Mouse (Mus musculus) megakaryocyte, adult 5-6 weeks (primary cell): ENCODE data around the gene Klhdc3. TPM values are rescaled to one million over a fixed set of nuclear protein-coding genes. Genes with fewer than 3 reads are reported as not detected.

Experiments used
- ATAC-seq: 2 replicates; pipeline ENCODE4 v1.8.0; 2016; ENCODE audit warnings: mild to moderate bottlenecking, inconsistent platforms; ENCODE audit not compliant: poor library complexity, severe bottlenecking
- total RNA-seq, 2 experiments: library from RNA; stranded (forward) in 1 of 2; stranded (reverse) in 1 of 2; fragments of 153-499, 151-499 nt in 1 of 2; fragments of 221-1000, 200-1000 nt in 1 of 2; gene quantifications; 2 replicates each; pipeline versions ENCODE4 v1.2.3 to v1.2.4; 2015 to 2017

Klhdc3 gene
- total RNA-seq, 2 experiments from 2014 or later = 14.7 to 32.0 TPM

DNA sequence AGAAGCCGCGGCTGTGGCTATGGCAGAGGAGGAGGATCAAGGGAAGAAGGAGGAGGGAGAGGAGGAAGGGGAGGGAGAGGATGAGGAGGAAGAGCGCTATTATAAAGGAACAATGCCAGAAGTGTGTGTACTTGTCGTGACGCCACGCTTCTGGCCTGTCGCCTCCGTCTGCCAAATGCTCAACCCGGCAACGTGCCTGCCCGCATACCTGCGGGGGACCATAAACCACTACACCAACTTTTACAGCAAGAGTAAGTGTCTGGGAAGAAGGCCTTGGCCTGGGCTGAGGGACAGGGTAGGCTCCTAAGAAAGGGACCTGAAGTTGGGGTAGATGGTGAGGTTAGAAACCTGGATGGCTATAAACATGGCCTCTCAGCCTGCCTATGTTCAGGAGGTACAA, 18.7 kb downstream of the Klhdc3 start:
- no peak for ATAC-seq

- ATAC-seq = no peak
Observed at GRCm38 (mm10) chr17:46661351-46661750, 19.4 kb downstream of the Klhdc3 start.

GRCm38 (mm10) chr17:46656054-46656453, 24.7 kb downstream of the Klhdc3 start:
- ATAC-seq = no peak

DNA sequence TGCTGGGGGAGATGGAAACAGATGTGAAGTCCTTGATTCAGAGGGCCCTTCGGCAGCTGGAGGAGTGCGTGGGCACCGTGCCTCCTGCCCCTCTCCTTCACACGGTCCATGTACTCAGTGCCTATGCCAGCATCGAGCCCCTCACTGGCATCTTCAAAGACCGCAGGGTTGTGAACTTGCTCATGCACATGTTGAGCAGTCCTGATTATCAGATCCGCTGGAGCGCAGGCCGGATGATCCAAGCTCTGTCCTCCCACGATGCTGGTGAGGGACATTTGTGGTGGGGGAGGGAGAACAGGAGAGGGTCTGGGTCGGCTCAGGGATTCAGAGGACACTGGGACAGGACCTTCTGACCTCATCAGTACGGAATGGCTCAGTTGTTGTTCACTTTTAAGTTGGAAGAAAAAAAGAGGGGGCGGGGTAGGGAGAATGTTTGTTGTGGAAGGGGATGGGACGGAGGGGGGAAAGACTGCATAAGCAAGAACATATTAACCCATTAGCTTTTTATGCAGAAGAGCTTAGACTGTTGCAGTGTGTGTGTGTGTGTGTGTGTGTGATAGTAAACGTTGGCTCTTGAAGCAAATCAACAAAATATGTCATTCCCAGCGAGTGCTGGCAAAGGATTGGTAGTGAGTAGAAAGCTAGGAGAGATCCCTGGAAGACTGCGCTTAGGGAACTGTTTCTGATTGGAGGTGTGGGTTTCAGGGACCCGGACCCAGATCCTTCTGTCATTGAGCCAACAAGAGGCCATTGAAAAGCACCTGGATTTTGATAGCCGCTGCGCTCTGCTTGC, 28.8 kb downstream of the Klhdc3 start:
- ATAC-seq = no peak

DNA sequence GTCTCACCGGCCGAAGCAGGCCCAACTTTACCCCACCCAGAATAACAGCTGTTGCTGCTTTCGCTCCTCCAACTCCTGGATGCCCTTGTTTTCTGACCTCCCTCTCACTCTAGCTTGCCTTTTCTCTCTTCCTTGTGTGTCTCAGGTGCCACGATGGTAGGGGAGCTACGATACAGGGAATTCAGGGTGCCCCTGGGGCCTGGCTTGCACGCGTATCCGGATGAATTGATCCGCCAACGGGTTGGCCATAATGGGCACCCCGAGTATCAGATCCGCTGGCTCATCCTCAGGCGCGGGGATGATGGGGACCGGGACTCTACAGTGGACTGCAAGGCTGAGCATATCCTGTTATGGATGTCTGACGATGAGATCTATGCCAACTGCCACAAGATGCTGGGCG, 29.4 kb downstream of the Klhdc3 start:
- no peak for ATAC-seq

- ATAC-seq = peak; percentile 67
Observed at GRCm38 (mm10) chr17:46650232-46651031, 30.3 kb downstream of the Klhdc3 start, which contains the start of gene Cul7. TSS of gene Cul7 (plus strand) at chr17:46650337.

GRCm38 (mm10) chr17:46649811-46650210, 30.9 kb downstream of the Klhdc3 start:
- no peak for ATAC-seq

DNA sequence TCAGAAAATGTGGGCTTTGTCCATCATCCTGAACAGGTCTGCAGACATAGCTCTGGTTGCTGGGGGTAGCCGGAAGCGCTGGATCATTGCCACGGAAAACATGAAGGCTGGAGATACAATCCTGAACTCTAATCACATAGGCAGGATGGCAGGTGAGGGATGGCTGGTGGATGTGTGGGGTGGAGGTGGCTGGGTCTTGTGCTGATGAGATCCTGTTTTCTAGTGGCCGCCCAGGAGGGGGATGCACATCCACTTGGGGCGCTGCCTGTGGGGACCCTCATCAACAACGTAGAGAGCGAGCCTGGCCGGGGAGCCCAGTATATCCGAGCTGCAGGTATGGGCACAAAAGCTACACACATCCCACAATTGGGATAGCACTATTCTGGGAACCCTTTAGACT, 32.3 kb downstream of the Klhdc3 start:
- ATAC-seq = no peak

- no peak for ATAC-seq
Observed at GRCm38 (mm10) chr17:46647279-46647678, 33.4 kb downstream of the Klhdc3 start.

DNA sequence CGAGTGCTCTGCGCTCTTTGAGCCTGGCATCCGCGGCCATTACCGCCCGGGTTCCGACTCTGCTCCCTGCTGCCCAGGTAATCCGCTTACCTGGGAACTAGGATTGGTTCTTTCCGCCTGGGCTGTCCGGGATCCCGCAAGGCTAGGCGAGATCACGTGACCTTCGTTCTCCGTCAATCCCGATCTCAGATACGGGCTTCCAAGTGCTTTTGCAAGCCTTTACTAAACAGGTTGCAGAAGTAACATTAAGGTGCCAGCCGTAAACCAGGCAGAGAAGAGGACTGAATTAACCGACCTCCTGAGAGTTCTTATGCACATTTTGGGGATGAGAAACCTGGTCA, 34.4 kb downstream of the Klhdc3 start:
- ATAC-seq = no peak

- ATAC-seq = peak; percentile 89
Observed at GRCm38 (mm10) chr17:46645561-46646321, 35.0 kb downstream of the Klhdc3 start, which contains the start of the genes Klc4 and Mrpl2. TSS of gene Klc4 (minus strand) at chr17:46646022. TSS of gene Mrpl2 (plus strand) at chr17:46646229.

GRCm38 (mm10) chr17:46644916-46645475, 35.7 kb downstream of the Klhdc3 start:
- ATAC-seq = peak; percentile 28; the same call in 1 of the 2 replicates

DNA sequence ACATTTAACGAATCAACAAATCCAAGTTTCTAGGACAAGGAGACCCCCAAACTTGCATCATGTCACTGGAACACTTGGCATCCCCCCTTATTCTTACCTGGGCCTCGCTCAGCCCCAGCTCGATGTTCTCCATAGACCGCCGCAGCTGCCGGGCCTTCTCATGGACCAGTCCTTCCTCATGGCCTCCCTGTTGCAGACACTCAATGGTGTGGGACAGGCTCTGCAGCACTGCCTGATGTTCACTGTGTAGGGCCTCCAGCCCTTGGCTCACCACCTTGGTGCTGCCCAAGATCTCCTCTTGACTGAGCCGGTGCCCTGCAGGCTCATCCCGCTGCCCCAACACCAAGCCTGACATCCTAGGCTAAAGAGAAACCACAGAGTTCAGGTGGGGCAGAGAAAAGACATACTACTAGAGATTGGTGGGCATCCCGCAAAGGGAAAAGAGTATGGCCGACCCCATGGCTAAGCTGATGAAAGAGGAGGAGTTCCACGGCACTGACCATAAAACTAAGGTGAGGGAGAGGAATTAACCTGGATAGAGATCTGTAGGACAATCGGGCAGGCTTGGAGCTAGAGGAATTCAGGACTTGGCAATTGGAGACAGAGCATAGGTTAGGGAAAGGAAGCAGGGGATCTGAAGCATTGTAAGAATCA, 36.4 kb downstream of the Klhdc3 start:
- no peak for ATAC-seq

GRCm38 (mm10) chr17:46642060-46642459, 38.7 kb downstream of the Klhdc3 start:
- ATAC-seq = no peak

GRCm38 (mm10) chr17:46639929-46640328, 40.8 kb downstream of the Klhdc3 start:
- peak; percentile 58; the same call in 1 of the 2 replicates for ATAC-seq

GRCm38 (mm10) chr17:46636831-46637523, 43.7 kb downstream of the Klhdc3 start:
- ATAC-seq = peak; percentile 72

DNA sequence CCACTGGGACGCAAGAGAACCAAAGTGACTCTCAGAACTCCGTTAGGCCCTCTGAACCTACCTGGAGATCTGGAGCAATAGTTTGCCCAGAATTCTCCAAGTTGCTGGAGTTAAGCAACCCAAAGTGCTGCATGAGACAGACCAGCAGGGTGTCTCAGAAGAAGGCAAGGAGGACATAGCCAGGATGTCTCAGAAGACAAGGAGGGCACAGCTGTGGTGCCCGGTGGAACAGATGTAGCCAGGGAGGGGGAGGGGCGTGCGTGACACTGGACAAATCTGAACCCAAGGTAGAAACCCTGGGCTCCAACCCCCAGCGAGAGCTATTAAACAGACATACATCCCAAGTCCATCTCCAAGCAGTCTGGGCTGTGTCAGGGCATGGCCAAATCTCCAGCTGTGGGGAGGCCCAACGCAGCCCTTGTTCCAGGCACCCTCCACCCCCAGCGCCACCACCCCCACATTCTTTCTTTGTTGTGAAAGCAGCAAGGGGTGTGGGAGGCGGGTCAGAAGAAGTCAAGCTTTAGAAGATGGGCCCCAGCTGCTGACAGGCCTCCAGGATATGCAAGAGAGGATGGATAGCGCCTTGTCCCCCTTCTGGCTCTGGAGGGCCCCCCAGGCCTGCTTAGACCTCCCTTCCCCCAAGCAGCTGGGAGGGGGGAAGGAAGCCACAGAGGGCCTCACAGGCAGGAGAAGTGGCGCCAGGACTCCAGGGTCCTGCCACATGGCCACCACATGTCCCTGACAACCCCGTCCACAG, 50.9 kb downstream of the Klhdc3 start:
- ATAC-seq = no peak

DNA sequence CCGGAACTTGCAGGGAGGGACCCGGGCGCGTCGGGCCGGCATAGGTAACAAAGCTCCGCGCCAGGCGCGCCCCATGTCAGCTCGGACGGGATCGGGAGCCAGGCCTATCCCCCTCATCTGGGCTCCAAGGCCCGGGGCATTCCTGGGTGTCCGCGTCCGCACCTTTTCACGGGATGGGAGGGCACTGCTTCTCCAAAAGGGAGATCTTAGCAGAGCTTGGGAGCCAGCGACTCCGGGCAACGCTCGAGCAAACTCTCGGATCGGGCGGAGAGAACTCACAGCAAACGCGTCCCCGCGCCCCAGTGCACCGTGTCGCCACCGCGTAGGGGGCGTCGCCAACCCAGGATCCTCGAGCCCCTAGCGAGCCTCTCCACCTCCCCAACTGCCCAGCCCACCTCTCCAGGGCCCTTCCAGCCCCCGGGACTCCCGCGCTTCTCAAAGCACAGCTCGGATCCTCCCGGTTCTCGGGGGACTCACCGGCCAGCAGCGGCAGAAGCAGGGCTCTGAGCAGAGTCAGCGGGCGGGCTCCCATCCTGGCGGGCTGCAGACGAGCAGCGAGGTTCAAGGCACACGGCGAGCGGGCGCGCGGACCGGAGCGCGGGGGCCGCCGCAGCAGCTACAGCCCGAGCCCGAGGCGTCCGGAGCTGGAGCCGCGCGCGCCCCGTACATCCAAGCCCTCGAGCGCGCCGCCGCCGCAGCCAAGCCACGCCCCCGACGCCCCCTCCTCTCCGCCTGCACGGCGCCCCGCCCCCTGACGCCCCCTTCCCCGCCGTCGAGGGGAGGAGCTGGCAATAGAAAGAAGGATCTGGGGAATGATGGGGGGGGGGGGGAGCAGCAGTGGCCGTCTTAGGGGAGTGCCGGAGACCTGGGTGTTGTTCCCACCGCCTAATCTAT, 51.7 kb downstream of the Klhdc3 start, which contains the start of gene Ptk7:
Gene Ptk7 (minus strand): TSS at position 714 of the 894 bp plus-strand sequence.
- ATAC-seq = 0 out of 2 replicates have a peak, but pooled peaks have one; percentile 20
